Mouse (Mus musculus): ENCODE measurements around the gene Sp2. TPM values are rescaled to one million over a fixed set of nuclear protein-coding genes. Genes with fewer than 3 reads are reported as not detected.
A peak's percentile ranks its signal among the peaks of the same experiment; 100 is the strongest.

Gene Sp2
- total RNA-seq, 1 experiment = 5.4 TPM

GRCm38 (mm10) chr11:96924861-96925260 lies 57.9 kb downstream of the Sp2 start:
- H3K9me3 ChIP-seq (ENCODE audit: control insufficient read depth, insufficient read depth, low read depth, low read length) = no peaks in the 10 kb centered on the region
- H3K9ac ChIP-seq (ENCODE audit: insufficient read depth, low read depth, low read length, poor library complexity, severe bottlenecking) = no peak overlapping the region
- no peak for DNase-seq (ENCODE audit: low read depth, low spot score)
- no peak overlapping the region for H3K4me3 ChIP-seq (ENCODE audit: insufficient read depth in 1 of 2, low read depth in 1 of 2, low read length in 2 of 2, poor library complexity in 1 of 2, severe bottlenecking in 1 of 2)
- TF ChIP-seq ZNF384 (IDR thresholded peaks at IDR 0.05; ENCODE audit: low read depth, low read length) (no peak), MAFK (IDR thresholded peaks at IDR 0.05; ENCODE audit: insufficient read depth, low read depth, low read length) (no peak), ZC3H11A (IDR thresholded peaks at IDR 0.05; ENCODE audit: borderline replicate concordance, low read depth, low read length) (no peak), CHD2 (IDR thresholded peaks at IDR 0.05; ENCODE audit: low read depth, low read length) (no peak), HCFC1 (IDR thresholded peaks at IDR 0.05; ENCODE audit: borderline replicate concordance, insufficient read depth, low read length) (no peak)
- H3K4me1 ChIP-seq (ENCODE audit: control insufficient read depth in 2 of 2, insufficient read depth in 2 of 2, low read length in 2 of 2, poor library complexity in 1 of 2) = peaks cover 7 to 9% of the 10 kb centered on the region in 2 experiments
- no peaks in the 10 kb centered on the region for H3K36me3 ChIP-seq (ENCODE audit: control insufficient read depth, insufficient read depth, low read length, poor library complexity, severe bottlenecking)
- no peak overlapping the region for H3K27ac ChIP-seq (ENCODE audit: insufficient read depth, low read depth, low read length, poor library complexity, severe bottlenecking)
- in situ Hi-C loops (cut with MboI; ENCODE audit: low sequenced_read_pairs in 2 of 2, unreplicated experiment in 2 of 2) = no loop called here

GRCm38 (mm10) chr11:96919003-96919402 lies 63.8 kb downstream of the Sp2 start:
- in situ Hi-C loops (cut with MboI; ENCODE audit: low sequenced_read_pairs in 2 of 2, unreplicated experiment in 2 of 2) = no loop called here
- no peak overlapping the region for H3K27ac ChIP-seq (ENCODE audit: insufficient read depth, low read depth, low read length, poor library complexity, severe bottlenecking)
- TF ChIP-seq ZC3H11A (IDR thresholded peaks at IDR 0.05; ENCODE audit: borderline replicate concordance, low read depth, low read length) = no peak
- TF ChIP-seq ZNF384 (IDR thresholded peaks at IDR 0.05; ENCODE audit: low read depth, low read length) = no peak
- TF ChIP-seq CHD2 (IDR thresholded peaks at IDR 0.05; ENCODE audit: low read depth, low read length) = no peak
- no peak for TF ChIP-seq MAFK (IDR thresholded peaks at IDR 0.05; ENCODE audit: insufficient read depth, low read depth, low read length)
- no peak for TF ChIP-seq HCFC1 (IDR thresholded peaks at IDR 0.05; ENCODE audit: borderline replicate concordance, insufficient read depth, low read length)
- H3K9me3 ChIP-seq (ENCODE audit: control insufficient read depth, insufficient read depth, low read depth, low read length) = no peaks in the 10 kb centered on the region
- DNase-seq (ENCODE audit: low read depth, low spot score) = no peak
- peaks cover 0 to 4% of the 10 kb centered on the region in 2 experiments; a peak in 1 of 4 replicates for H3K4me1 ChIP-seq (ENCODE audit: control insufficient read depth in 2 of 2, insufficient read depth in 2 of 2, low read length in 2 of 2, poor library complexity in 1 of 2)
- no peak overlapping the region for H3K9ac ChIP-seq (ENCODE audit: insufficient read depth, low read depth, low read length, poor library complexity, severe bottlenecking)
- peaks cover 5% of the 10 kb centered on the region; the same call in 1 of the 2 replicates for H3K36me3 ChIP-seq (ENCODE audit: control insufficient read depth, insufficient read depth, low read length, poor library complexity, severe bottlenecking)
- no peak overlapping the region for H3K4me3 ChIP-seq (ENCODE audit: insufficient read depth in 1 of 2, low read depth in 1 of 2, low read length in 2 of 2, poor library complexity in 1 of 2, severe bottlenecking in 1 of 2)

- H3K9ac ChIP-seq (ENCODE audit: insufficient read depth, low read depth, low read length, poor library complexity, severe bottlenecking) = no peak overlapping the region
- TF ChIP-seq ZNF384 (IDR thresholded peaks at IDR 0.05; ENCODE audit: low read depth, low read length) = no peak
- no peak for TF ChIP-seq HCFC1 (IDR thresholded peaks at IDR 0.05; ENCODE audit: borderline replicate concordance, insufficient read depth, low read length)
- TF ChIP-seq ZC3H11A (IDR thresholded peaks at IDR 0.05; ENCODE audit: borderline replicate concordance, low read depth, low read length) = no peak
- no peak for TF ChIP-seq MAFK (IDR thresholded peaks at IDR 0.05; ENCODE audit: insufficient read depth, low read depth, low read length)
- TF ChIP-seq CHD2 (IDR thresholded peaks at IDR 0.05; ENCODE audit: low read depth, low read length) = no peak
- peaks cover 0 to 4% of the 10 kb centered on the region in 2 experiments; a peak in 1 of 4 replicates for H3K4me1 ChIP-seq (ENCODE audit: control insufficient read depth in 2 of 2, insufficient read depth in 2 of 2, low read length in 2 of 2, poor library complexity in 1 of 2)
- in situ Hi-C loops (cut with MboI; ENCODE audit: low sequenced_read_pairs in 2 of 2, unreplicated experiment in 2 of 2) = no loop called here
- no peak overlapping the region for H3K4me3 ChIP-seq (ENCODE audit: insufficient read depth in 1 of 2, low read depth in 1 of 2, low read length in 2 of 2, poor library complexity in 1 of 2, severe bottlenecking in 1 of 2)
- H3K36me3 ChIP-seq (ENCODE audit: control insufficient read depth, insufficient read depth, low read length, poor library complexity, severe bottlenecking) = peaks cover 7% of the 10 kb centered on the region; the same call in 1 of the 2 replicates
- no peak overlapping the region for H3K27ac ChIP-seq (ENCODE audit: insufficient read depth, low read depth, low read length, poor library complexity, severe bottlenecking)
- DNase-seq (ENCODE audit: low read depth, low spot score) = no peak
- H3K9me3 ChIP-seq (ENCODE audit: control insufficient read depth, insufficient read depth, low read depth, low read length) = no peaks in the 10 kb centered on the region
Observed at GRCm38 (mm10) chr11:96917415-96917814, 65.3 kb downstream of the Sp2 start.

- Histone ChIP-seq H3K27ac (ENCODE audit: insufficient read depth, low read depth, low read length, poor library complexity, severe bottlenecking) (no peak overlapping the region), H3K9me3 (ENCODE audit: control insufficient read depth, insufficient read depth, low read depth, low read length) (no peaks in the 10 kb centered on the region), H3K4me3 (ENCODE audit: insufficient read depth in 1 of 2, low read depth in 1 of 2, low read length in 2 of 2, poor library complexity in 1 of 2, severe bottlenecking in 1 of 2) (peak overlapping the region; percentile 18 to 37; a peak in 3 of 4 replicates), H3K4me1 (ENCODE audit: control insufficient read depth in 2 of 2, insufficient read depth in 2 of 2, low read length in 2 of 2, poor library complexity in 1 of 2) (peaks cover 0 to 4% of the 10 kb centered on the region in 2 experiments; a peak in 1 of 4 replicates), H3K36me3 (ENCODE audit: control insufficient read depth, insufficient read depth, low read length, poor library complexity, severe bottlenecking) (peaks cover 11% of the 10 kb centered on the region; the same call in 1 of the 2 replicates), H3K9ac (ENCODE audit: insufficient read depth, low read depth, low read length, poor library complexity, severe bottlenecking) (peak overlapping the region; percentile 44; the same call in 1 of the 2 replicates)
- in situ Hi-C loops (cut with MboI; ENCODE audit: low sequenced_read_pairs in 2 of 2, unreplicated experiment in 2 of 2) = no loop called here
- no peak for DNase-seq (ENCODE audit: low read depth, low spot score)
- TF ChIP-seq ZNF384 (IDR thresholded peaks at IDR 0.05; ENCODE audit: low read depth, low read length) (peak; percentile 79), ZC3H11A (IDR thresholded peaks at IDR 0.05; ENCODE audit: borderline replicate concordance, low read depth, low read length) (no peak)
Observed at GRCm38 (mm10) chr11:96916885-96917396, 65.8 kb downstream of the Sp2 start.

Measured in ES-E14 (cell line).